Mouse (Mus musculus) stomach, embryonic 15.5 days (tissue): ENCODE measurements around the gene Spz1. TPM values are rescaled to one million over a fixed set of nuclear protein-coding genes. Genes with fewer than 3 reads are reported as not detected.

Source experiments
- ATAC-seq: fragments of 200-750 bp; cut with Nextera tagmentation; 2 replicates; pipeline ENCODE4 v1.8.0; 2017; ENCODE audit warnings: low read depth, moderate number of reproducible peaks, moderate TSS enrichment; ENCODE audit not compliant: insufficient read depth, low FRiP score
- H3K27ac ChIP-seq: fragments of 300-500 bp; sonication (generic); 2 replicates; pipeline ENCODE4 v1.5.1; 2015; ENCODE audit warnings: mild to moderate bottlenecking, inconsistent platforms
- H3K27me3 ChIP-seq: fragments of 300-500 bp; sonication (generic); replicated peaks from 2 replicates; pipeline ENCODE4 v1.6.1; 2015; ENCODE audit warnings: inconsistent platforms
- H3K36me3 ChIP-seq: fragments of 300-500 bp; sonication (generic); 2 replicates; pipeline ENCODE4 v1.6.1; 2015; ENCODE audit warnings: inconsistent platforms
- H3K4me1 ChIP-seq: fragments of 300-500 bp; sonication (generic); 2 replicates; pipeline ENCODE4 v1.6.1; 2015; ENCODE audit warnings: inconsistent platforms
- H3K4me2 ChIP-seq: fragments of 300-500 bp; sonication (generic); 2 replicates; pipeline ENCODE4 v1.6.1; 2015; ENCODE audit warnings: mild to moderate bottlenecking, inconsistent platforms
- H3K4me3 ChIP-seq: fragments of 300-500 bp; sonication (generic); replicated peaks from 2 replicates; pipeline ENCODE4 v1.5.1; 2015; ENCODE audit warnings: inconsistent platforms
- H3K9ac ChIP-seq: fragments of 300-500 bp; sonication (generic); 2 replicates; pipeline ENCODE4 v1.6.1; 2015; ENCODE audit warnings: inconsistent platforms
- H3K9me3 ChIP-seq: fragments of 300-500 bp; sonication (generic); 2 replicates; pipeline ENCODE4 v1.6.1; 2016; ENCODE audit warnings: inconsistent platforms
- WGBS: fragments of 180-500 bp; shearing (Covaris S2); methylation state at CpG from one replicate; pipeline ENCODE4 v1.1.7; 2015; 5-methylcytosine and 5-hydroxymethylcytosine counted together
- polyA plus RNA-seq: library from polyadenylated mRNA; unstranded; fragments of >200 nt; fragmentation: Nextera tagmentation; extraction: Ambion mirVana; gene quantifications from 2 replicates; pipeline ENCODE4 v1.2.1, GENCODE M21; 2015

Spz1 gene
- polyA plus RNA-seq, 1 experiment from 2014 or later = not detected

- Histone ChIP-seq H3K4me1 (peaks cover 15% of the 10 kb centered on the region), H3K9ac (no peak overlapping the region), H3K27me3 (no peaks in the 10 kb centered on the region), H3K36me3 (no peaks in the 10 kb centered on the region), H3K9me3 (no peaks in the 10 kb centered on the region), H3K4me3 (no peak overlapping the region), H3K27ac (0 out of 2 replicates have a peak overlapping the region, but pooled peaks have one; percentile 8), H3K4me2 (0 out of 2 replicates have a peak overlapping the region, but pooled peaks have one; percentile 4)
- ATAC-seq = no peak
- WGBS = 46% methylated on average over 6 of the region's 6 CpGs
These were observed 18.5 kb upstream of the Spz1 start for GRCm38 (mm10) chr13:92594481-92594880.

- 19% methylated on average over 3 of the region's 3 CpGs for WGBS
- 0 out of 2 replicates have a peak overlapping the region, but pooled peaks have one; percentile 4 for H3K4me2 ChIP-seq
- peaks cover 19% of the 10 kb centered on the region for H3K4me1 ChIP-seq
- H3K9me3 ChIP-seq = no peaks in the 10 kb centered on the region
- H3K9ac ChIP-seq = no peak overlapping the region
- H3K4me3 ChIP-seq = no peak overlapping the region
- H3K36me3 ChIP-seq = no peaks in the 10 kb centered on the region
- peak overlapping the region; percentile 67 for H3K27ac ChIP-seq
- no peak for ATAC-seq
- no peaks in the 10 kb centered on the region for H3K27me3 ChIP-seq
These were observed 17.9 kb upstream of the Spz1 start for GRCm38 (mm10) chr13:92593731-92594396.

DNA sequence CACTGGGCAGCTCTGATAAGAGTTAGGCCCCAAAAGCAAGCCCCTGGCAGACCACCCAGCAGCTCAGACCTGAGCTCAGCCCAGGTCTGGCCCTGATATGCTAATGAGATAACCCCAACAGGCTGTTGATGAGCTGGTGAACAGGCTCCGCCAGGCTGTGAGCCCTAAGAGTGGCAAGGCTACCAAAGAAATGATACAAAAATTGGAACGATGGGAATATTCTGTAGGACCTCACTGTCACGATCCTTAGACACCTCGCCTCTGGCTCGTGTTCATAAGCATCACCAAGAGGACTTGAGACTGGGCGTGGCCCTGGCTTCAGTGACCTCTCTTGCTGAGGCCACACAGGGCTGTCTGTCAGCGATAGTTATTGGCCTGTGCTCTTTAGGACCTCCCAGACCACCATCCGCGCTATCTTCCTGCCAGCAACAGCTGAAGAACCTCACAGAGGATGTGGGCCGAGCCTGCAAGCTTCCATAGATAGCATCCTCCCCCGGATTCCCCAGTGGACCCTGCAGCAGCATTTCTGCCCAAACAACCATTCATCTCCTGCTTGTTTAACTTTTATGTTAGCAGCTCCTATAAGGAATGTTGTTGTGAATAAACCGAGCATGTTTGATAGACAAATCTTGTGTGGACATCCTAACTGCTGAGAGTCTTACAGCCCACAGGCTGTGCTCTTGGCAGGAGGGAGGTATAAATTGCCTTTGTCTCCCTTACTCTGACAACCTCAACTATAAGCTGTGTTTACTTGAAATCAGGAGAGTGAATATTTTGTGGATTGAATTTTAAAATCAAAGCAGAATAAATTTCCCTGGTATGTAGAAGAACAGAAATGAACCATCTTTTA is 17.0 kb upstream of the Spz1 start:
- peak overlapping the region; percentile 3; the same call in 1 of the 2 replicates for H3K4me2 ChIP-seq

GRCm38 (mm10) chr13:92592268-92592785 is 16.4 kb upstream of the Spz1 start:
- H3K4me3 ChIP-seq = no peak overlapping the region
- no peaks in the 10 kb centered on the region for H3K36me3 ChIP-seq
- no peak overlapping the region for H3K9ac ChIP-seq
- ATAC-seq = no peak
- no peaks in the 10 kb centered on the region for H3K9me3 ChIP-seq
- peak overlapping the region; percentile 67 for H3K27ac ChIP-seq
- H3K4me1 ChIP-seq = peaks cover 19% of the 10 kb centered on the region
- no peaks in the 10 kb centered on the region for H3K27me3 ChIP-seq
- H3K4me2 ChIP-seq = no peak overlapping the region
- WGBS = 45% methylated on average over 5 of the region's 5 CpGs

More for the DNA sequence above, 17.0 kb upstream of the Spz1 start:
- no peak overlapping the region for H3K9ac ChIP-seq
- no peak overlapping the region for H3K4me3 ChIP-seq
- H3K27me3 ChIP-seq = no peaks in the 10 kb centered on the region
- peak overlapping the region; percentile 67 for H3K27ac ChIP-seq
- WGBS = 22% methylated on average over 12 of the region's 12 CpGs
- no peaks in the 10 kb centered on the region for H3K36me3 ChIP-seq
- H3K9me3 ChIP-seq = no peaks in the 10 kb centered on the region
- peaks cover 19% of the 10 kb centered on the region for H3K4me1 ChIP-seq
- peak; percentile 95 for ATAC-seq

DNA sequence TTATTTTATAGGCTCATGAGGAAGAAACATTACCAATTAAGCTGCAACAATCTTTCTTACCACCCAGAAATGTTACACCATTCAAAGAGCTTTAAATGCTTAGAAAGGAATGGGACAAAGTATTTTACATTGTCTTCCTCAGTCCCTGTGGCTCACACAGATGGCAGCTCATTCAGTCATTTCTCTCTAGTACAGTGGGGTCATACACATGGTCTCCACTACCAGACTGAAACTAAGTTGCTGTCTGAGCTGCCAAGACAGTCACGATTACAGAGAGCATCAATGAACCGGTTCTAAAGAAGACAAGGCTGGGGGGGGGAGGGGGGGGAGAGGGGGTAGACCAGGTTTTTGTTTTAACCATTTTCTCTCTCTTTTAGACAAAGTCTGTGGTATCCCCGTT is 15.3 kb upstream of the Spz1 start:
- Histone ChIP-seq H3K27ac (no peak overlapping the region), H3K27me3 (no peaks in the 10 kb centered on the region), H3K4me2 (no peak overlapping the region), H3K9me3 (no peaks in the 10 kb centered on the region), H3K9ac (no peak overlapping the region), H3K36me3 (no peaks in the 10 kb centered on the region), H3K4me1 (peaks cover 19% of the 10 kb centered on the region), H3K4me3 (no peak overlapping the region)
- no peak for ATAC-seq
- WGBS = 54% methylated on average over 3 of the region's 3 CpGs

- no peaks in the 10 kb centered on the region for H3K9me3 ChIP-seq
- no peak for ATAC-seq
- no peaks in the 10 kb centered on the region for H3K36me3 ChIP-seq
- H3K27me3 ChIP-seq = no peaks in the 10 kb centered on the region
- H3K4me3 ChIP-seq = no peak overlapping the region
- H3K4me1 ChIP-seq = peaks cover 15% of the 10 kb centered on the region
- no peak overlapping the region for H3K27ac ChIP-seq
- H3K9ac ChIP-seq = no peak overlapping the region
- H3K4me2 ChIP-seq = no peak overlapping the region
These were observed 13.3 kb upstream of the Spz1 start for GRCm38 (mm10) chr13:92589255-92589654.

GRCm38 (mm10) chr13:92588704-92589103 is 12.7 kb upstream of the Spz1 start:
- H3K9ac ChIP-seq = no peak overlapping the region
- H3K27me3 ChIP-seq = no peaks in the 10 kb centered on the region
- H3K27ac ChIP-seq = no peak overlapping the region
- 44% methylated on average over 3 of the region's 3 CpGs for WGBS
- H3K4me2 ChIP-seq = no peak overlapping the region
- no peaks in the 10 kb centered on the region for H3K36me3 ChIP-seq
- H3K4me1 ChIP-seq = peaks cover 10% of the 10 kb centered on the region
- no peak for ATAC-seq
- H3K9me3 ChIP-seq = no peaks in the 10 kb centered on the region
- no peak overlapping the region for H3K4me3 ChIP-seq

DNA sequence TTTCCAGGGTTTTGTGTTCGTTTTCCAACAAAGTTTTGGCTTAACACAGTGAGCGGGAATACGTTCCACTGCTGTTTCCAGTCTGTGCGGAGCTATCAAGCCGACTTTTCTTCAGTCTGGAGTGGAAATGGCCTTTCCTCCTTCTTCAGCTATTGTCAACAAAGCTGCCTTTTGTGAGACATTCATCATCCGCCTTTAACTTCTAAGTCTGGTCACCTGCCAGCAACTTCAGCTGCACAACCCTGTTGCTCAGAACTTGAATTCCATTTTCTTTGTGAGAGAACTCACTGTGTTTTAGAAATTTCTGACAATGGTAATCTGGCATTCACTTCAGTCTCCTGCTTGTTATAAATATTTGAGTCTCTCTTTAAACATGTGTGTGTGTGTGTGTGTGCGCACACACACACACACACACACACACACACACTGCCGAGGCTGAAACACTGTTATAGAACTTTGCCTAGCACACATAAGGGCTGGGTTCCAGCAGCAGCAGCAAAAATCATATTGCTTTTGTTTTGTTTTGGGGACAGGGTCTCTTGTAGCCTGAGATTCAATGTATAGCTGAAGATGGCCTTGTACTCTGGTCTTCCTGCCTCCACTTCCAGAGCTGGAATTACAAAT is 8.2 kb upstream of the Spz1 start:
- Histone ChIP-seq H3K27me3 (no peaks in the 10 kb centered on the region), H3K4me2 (no peak overlapping the region), H3K4me3 (no peak overlapping the region), H3K27ac (peak overlapping the region; percentile 67), H3K36me3 (no peaks in the 10 kb centered on the region), H3K9me3 (no peaks in the 10 kb centered on the region), H3K4me1 (peaks cover 10% of the 10 kb centered on the region; the same call in 1 of the 2 replicates), H3K9ac (no peak overlapping the region)
- peak; percentile 61; the same call in 1 of the 2 replicates for ATAC-seq
- 23% methylated on average over 8 of the region's 8 CpGs for WGBS

- H3K9me3 ChIP-seq = no peaks in the 10 kb centered on the region
- H3K4me3 ChIP-seq = no peak overlapping the region
- H3K36me3 ChIP-seq = no peaks in the 10 kb centered on the region
- H3K27me3 ChIP-seq = no peaks in the 10 kb centered on the region
- H3K27ac ChIP-seq = no peak overlapping the region
- WGBS = 26% methylated on average over 10 of the region's 10 CpGs
- H3K4me2 ChIP-seq = no peak overlapping the region
- ATAC-seq = peak; percentile 40; the same call in 1 of the 2 replicates
- peaks cover 9% of the 10 kb centered on the region; the same call in 1 of the 2 replicates for H3K4me1 ChIP-seq
- no peak overlapping the region for H3K9ac ChIP-seq
These were observed 4.5 kb upstream of the Spz1 start for GRCm38 (mm10) chr13:92580220-92581043.

DNA sequence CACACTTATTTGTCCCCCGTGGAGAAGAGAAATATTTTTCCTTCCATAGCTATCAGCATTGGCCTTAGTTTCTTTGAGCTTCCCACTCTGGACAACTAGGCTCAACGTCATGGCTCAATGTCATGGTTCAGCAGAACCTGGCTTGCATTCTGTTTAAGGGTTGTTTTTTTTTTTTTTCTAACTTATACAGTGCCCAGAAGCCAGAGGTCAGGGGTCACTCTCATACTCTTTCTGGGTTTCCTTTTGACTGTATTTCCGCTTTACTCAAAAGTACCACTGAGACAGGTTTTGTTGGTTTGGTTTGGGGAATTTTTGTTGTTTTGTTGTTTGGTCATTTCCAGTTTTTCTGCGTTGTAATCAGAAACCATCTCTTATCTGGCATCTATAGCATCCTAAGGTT is 2.2 kb upstream of the Spz1 start:
- no peak for ATAC-seq
- 78% methylated on average over 4 of the region's 4 CpGs for WGBS
- 0 out of 2 replicates have a peak, but pooled peaks cover 5% of the 10 kb centered on the region for H3K4me1 ChIP-seq

GRCm38 (mm10) chr13:92576688-92577087 is 716 bp upstream of the Spz1 start:
- no peak for ATAC-seq
- Histone ChIP-seq H3K27ac (no peak overlapping the region), H3K9ac (no peak overlapping the region), H3K4me2 (no peak overlapping the region), H3K9me3 (no peaks in the 10 kb centered on the region), H3K4me1 (0 out of 2 replicates have a peak, but pooled peaks cover 5% of the 10 kb centered on the region), H3K4me3 (no peak overlapping the region), H3K27me3 (no peaks in the 10 kb centered on the region), H3K36me3 (no peaks in the 10 kb centered on the region)
- 64% methylated on average over 6 of the region's 6 CpGs for WGBS

More for the DNA sequence above, 2.2 kb upstream of the Spz1 start:
- Histone ChIP-seq H3K27ac (no peak overlapping the region), H3K9me3 (no peaks in the 10 kb centered on the region), H3K36me3 (no peaks in the 10 kb centered on the region), H3K9ac (no peak overlapping the region), H3K4me2 (no peak overlapping the region), H3K4me3 (no peak overlapping the region), H3K27me3 (no peaks in the 10 kb centered on the region)
